Mouse (Mus musculus) thymus, adult 2 months (tissue): ENCODE results near the gene Olfr1385.

Experiments
- CTCF ChIP-seq: fragments of 200-500 bp; IDR thresholded peaks from 2 replicates; pipeline ENCODE4 v1.5.1; 2012; ENCODE audit warnings: mild to moderate bottlenecking, control low read depth, low read length, moderate library complexity, borderline replicate concordance; ENCODE audit not compliant: control insufficient read depth, poor library complexity, insufficient read depth; ENCODE audit errors: extremely low read depth
- POLR2A ChIP-seq: fragments of 200-500 bp; IDR thresholded peaks from 2 replicates; pipeline ENCODE4 v1.6.1; 2012; ENCODE audit warnings: mild to moderate bottlenecking, low read length, control low read depth, moderate library complexity; ENCODE audit not compliant: control insufficient read depth, poor library complexity, insufficient read depth; ENCODE audit errors: extremely low read depth

DNA sequence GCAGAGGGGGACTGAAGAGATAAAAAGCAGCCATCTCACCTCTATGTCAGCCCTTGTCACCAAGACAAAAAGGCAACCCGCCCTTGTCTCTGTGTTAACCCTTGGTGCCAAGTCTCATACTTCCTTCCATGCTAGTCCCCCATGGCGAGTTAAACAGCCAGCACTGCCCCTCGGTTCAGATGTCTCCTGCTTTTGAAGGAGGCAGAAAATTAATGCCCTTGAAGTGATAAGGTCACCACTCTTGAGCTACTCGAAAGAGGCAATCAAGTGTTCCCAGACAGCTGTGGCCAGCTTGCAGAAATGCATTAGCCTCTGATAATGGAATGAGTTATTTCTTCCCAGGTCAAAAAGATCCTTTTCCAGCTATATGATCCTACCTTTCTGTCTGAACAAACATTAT, 2.9 kb upstream of the Olfr1385 start:
- TF ChIP-seq CTCF (no peak), POLR2A (no peak)
